In genomic region chr3:86919641-86920342, GRCm38 (mm10) we compare ENCODE assay signal across 8 mouse cellular contexts. TPM values are rescaled to one million over a fixed set of nuclear protein-coding genes. Genes with fewer than 3 reads are reported as not detected.
DNase-seq lines count a peak whose midpoint lies in the region; ATAC-seq and TF ChIP-seq lines count a peak whose summit lies in the region.

No protein-coding gene starts in this region.

- peak; percentile 31 for DNase-seq in gastrocnemius, adult 2 months
- no peak for DNase-seq in gastrocnemius, adult 18-20 months (ENCODE audit: low spot score)
- no peak for DNase-seq in CH12.LX (ENCODE audit: extremely low read depth)
- peak; percentile 34 to 45 for DNase-seq in cerebellum, postnatal 4 days (ENCODE audit: low spot score in 2 of 2)
- peak; percentile 36 to 37 for DNase-seq in layer of hippocampus, postnatal 25 days (ENCODE audit: extremely low spot score in 1 of 2, low spot score in 1 of 2)

- no peak for TF ChIP-seq POLR2A in CH12.LX (IDR thresholded peaks at IDR 0.05; ENCODE audit: low read depth, low read length)

- H3K4me3 ChIP-seq in gastrocnemius, adult 2 months = peak overlapping the region; percentile 92
- H3K4me3 ChIP-seq in CH12.LX (replicated peaks in 1 of 3; ENCODE audit: low read depth in 2 of 3, low read length in 2 of 3, poor library complexity in 1 of 3) = peak overlapping the region in 2 of 3 experiments; percentile 64 to 73
- H3K4me3 ChIP-seq in heart, embryonic 14.5 days (ENCODE audit: control insufficient read depth in 1 of 2, insufficient read depth in 1 of 2, low read depth in 1 of 2, low read length in 2 of 2) = peak overlapping the region; percentile 58 to 92
- peak overlapping the region; percentile 58 for H3K4me3 ChIP-seq in midbrain, embryonic 15.5 days
- peak overlapping the region; percentile 64 for H3K4me3 ChIP-seq in stomach, embryonic 16.5 days (replicated peaks; ENCODE audit: low read length)

- peak overlapping the region; percentile 17; the same call in 1 of the 2 replicates for H3K9ac ChIP-seq in CH12.LX (ENCODE audit: insufficient read depth, low read depth)
- peak overlapping the region; percentile 85 for H3K9ac ChIP-seq in heart, embryonic 14.5 days (ENCODE audit: low read length)
- peak overlapping the region; percentile 93 for H3K9ac ChIP-seq in midbrain, embryonic 15.5 days
- peak overlapping the region; percentile 77 for H3K9ac ChIP-seq in stomach, embryonic 16.5 days (ENCODE audit: low read length)

- no peaks in the 10 kb centered on the region for H3K9me3 ChIP-seq in CH12.LX (replicated peaks; ENCODE audit: low read length)
- no peaks in the 10 kb centered on the region for H3K9me3 ChIP-seq in heart, embryonic 14.5 days (ENCODE audit: control insufficient read depth, low read length)
- no peaks in the 10 kb centered on the region for H3K9me3 ChIP-seq in midbrain, embryonic 15.5 days
- no peaks in the 10 kb centered on the region for H3K9me3 ChIP-seq in stomach, embryonic 16.5 days (replicated peaks; ENCODE audit: control insufficient read depth, low read length)

- dilution Hi-C loops in CH12.LX (cut with MboI; ENCODE audit: extremely low pct_ligation_motif_present, extremely low pct_unique_long_range_greater_than_20kb, low sequenced_read_pairs) = no loop called here

- peaks cover 4% of the 10 kb centered on the region for H3K27me3 ChIP-seq in CH12.LX (replicated peaks)
- peaks cover 6% of the 10 kb centered on the region; the same call in 1 of the 2 replicates for H3K27me3 ChIP-seq in heart, embryonic 14.5 days (ENCODE audit: control insufficient read depth, insufficient read depth, low read length)
- H3K27me3 ChIP-seq in midbrain, embryonic 15.5 days (replicated peaks) = no peaks in the 10 kb centered on the region
- H3K27me3 ChIP-seq in stomach, embryonic 16.5 days (ENCODE audit: control insufficient read depth, insufficient read depth, low read length) = peaks cover 8% of the 10 kb centered on the region; the same call in 1 of the 2 replicates

- H3K79me2 ChIP-seq in CH12.LX (replicated peaks; ENCODE audit: control insufficient read depth, extremely low read depth, insufficient read depth, poor library complexity, severe bottlenecking) = no peaks in the 10 kb centered on the region

- intact Hi-C loops in gastrocnemius, adult 2 months (cut with DNase I) = no loop called here

- H3K4me2 ChIP-seq in CH12.LX (ENCODE audit: insufficient read depth, low read depth, poor library complexity, severe bottlenecking) = peak overlapping the region; percentile 75
- H3K4me2 ChIP-seq in heart, embryonic 14.5 days (ENCODE audit: low read length) = peak overlapping the region; percentile 99
- peak overlapping the region; percentile 68 for H3K4me2 ChIP-seq in midbrain, embryonic 15.5 days
- H3K4me2 ChIP-seq in stomach, embryonic 16.5 days (ENCODE audit: low read depth, low read length) = peak overlapping the region; percentile 81

- in situ Hi-C loops in CH12.LX (cut with MboI; ENCODE audit: low pct_ligation_motif_present, low pct_unique_long_range_greater_than_20kb, low sequenced_read_pairs) = no loop called here

- peak overlapping the region; percentile 86 for H3K27ac ChIP-seq in gastrocnemius, adult 2 months
- no peak overlapping the region for H3K27ac ChIP-seq in CH12.LX (ENCODE audit: insufficient read depth, low read depth)
- H3K27ac ChIP-seq in heart, embryonic 14.5 days (replicated peaks in 1 of 2; ENCODE audit: control insufficient read depth in 1 of 2, insufficient read depth in 1 of 2, low read depth in 2 of 2, low read length in 2 of 2) = no peak overlapping the region
- H3K27ac ChIP-seq in midbrain, embryonic 15.5 days = peak overlapping the region; percentile 95
- H3K27ac ChIP-seq in stomach, embryonic 16.5 days (ENCODE audit: low read length) = no peak overlapping the region

- WGBS in heart, embryonic 14.5 days = under 1% methylated on average over 61 of the region's 61 CpGs
- WGBS in midbrain, embryonic 15.5 days = under 1% methylated on average over 61 of the region's 61 CpGs
- WGBS in stomach, embryonic 16.5 days = under 1% methylated on average over 59 of the region's 61 CpGs

- TF ChIP-seq RAD21 in CH12.LX (IDR thresholded peaks at IDR 0.05; ENCODE audit: low read depth, low read length) = no peak

- ATAC-seq in heart, embryonic 14.5 days (ENCODE audit: insufficient number of reproducible peaks, insufficient read depth, low FRiP score, low read depth) = no peak
- ATAC-seq in midbrain, embryonic 15.5 days (replicated peaks) = peak; percentile 68
- peak; percentile 62 for ATAC-seq in stomach, embryonic 16.5 days (ENCODE audit: insufficient read depth, low FRiP score)

- no peak for TF ChIP-seq CTCF in gastrocnemius, adult 2 months (IDR thresholded peaks at IDR 0.05)
- no peak for TF ChIP-seq CTCF in CH12.LX (conservative IDR thresholded peaks at IDR 0.05 in 1 of 2, IDR thresholded peaks at IDR 0.05 in 1 of 2; ENCODE audit: low read depth in 2 of 2, low read length in 2 of 2)

- no peaks in the 10 kb centered on the region for H3K36me3 ChIP-seq in CH12.LX (replicated peaks in 1 of 2; ENCODE audit: control insufficient read depth in 1 of 2, insufficient read depth in 1 of 2, low read length in 1 of 2)
- H3K36me3 ChIP-seq in heart, embryonic 14.5 days (ENCODE audit: control insufficient read depth, insufficient read depth, low read length) = no peaks in the 10 kb centered on the region
- no peaks in the 10 kb centered on the region for H3K36me3 ChIP-seq in midbrain, embryonic 15.5 days (replicated peaks)
- H3K36me3 ChIP-seq in stomach, embryonic 16.5 days (ENCODE audit: control insufficient read depth, insufficient read depth, low read length) = no peaks in the 10 kb centered on the region

- H3K4me1 ChIP-seq in CH12.LX (ENCODE audit: control insufficient read depth in 1 of 2, insufficient read depth in 2 of 2) = peaks cover 4 to 28% of the 10 kb centered on the region in 2 experiments
- H3K4me1 ChIP-seq in heart, embryonic 14.5 days (ENCODE audit: control insufficient read depth in 2 of 2, insufficient read depth in 2 of 2, low read length in 2 of 2) = no peaks in the 10 kb centered on the region; a peak in 1 of 4 replicates
- peaks cover 50% of the 10 kb centered on the region for H3K4me1 ChIP-seq in midbrain, embryonic 15.5 days
- no peaks in the 10 kb centered on the region for H3K4me1 ChIP-seq in stomach, embryonic 16.5 days (ENCODE audit: control insufficient read depth, insufficient read depth, low read length)

- TF ChIP-seq EP300 in CH12.LX (IDR thresholded peaks at IDR 0.05; ENCODE audit: low read length) = no peak

TF ChIP-seq in CH12.LX, 34 proteins besides CTCF, POLR2A, EP300 and RAD21:
- TF ChIP-seq KAT2A (IDR thresholded peaks at IDR 0.05; ENCODE audit: insufficient replicate concordance, low read length) (no peak), USF2 (conservative IDR thresholded peaks at IDR 0.05; ENCODE audit: low read depth, low read length) (no peak), JUN (IDR thresholded peaks at IDR 0.05; ENCODE audit: insufficient read depth, low read depth, low read length) (no peak)

RNA-seq across cellular contexts. Expression of gene Dclk2, which starts 0.9 kb away (rescaled TPM):
- total RNA-seq in gastrocnemius, adult 2 months (2021) = 1 to 10 TPM in 1 of 2 experiments, under 1 TPM in 1; 0.64 to 1.4 TPM
- under 1 TPM; 0.21 to 0.66 TPM for total RNA-seq in gastrocnemius, adult 18-20 months (2021)
- total RNA-seq in CH12.LX (2012; rRNA removed) (0.71 and 0.93 TPM in 2 replicates), CH12.LX (2014; rRNA removed) (0.84 and 1.0 TPM in 2 replicates)
- 2.0 and 2.5 TPM in 2 replicates for polyA plus RNA-seq in CH12.LX (2012; ENCODE audit: insufficient read length, low read depth)
- 3.2 and 4.4 TPM in 2 replicates for polyA plus RNA-seq in heart, embryonic 14.5 days (2014; fragmentation: Nextera tagmentation; extraction: Ambion mirVana)
- total RNA-seq in layer of hippocampus, postnatal 25 days (2021) = 100 to 1,000 TPM; 108 to 112 TPM
- 95.5 and 98.0 TPM in 2 replicates for polyA plus RNA-seq in midbrain, embryonic 15.5 days (2015; fragmentation: Nextera tagmentation; extraction: Ambion mirVana)
- 4.6 and 4.9 TPM in 2 replicates for polyA plus RNA-seq in stomach, embryonic 16.5 days (2015; fragmentation: Nextera tagmentation; extraction: Ambion mirVana)

Comparison
In these comparisons a context has a peak if more than half of its experiments do, and no peak if none do; other contexts are left out.
1. DNase-seq: peak in gastrocnemius, adult 2 months (single experiment), cerebellum, postnatal 4 days (2 of 2) and layer of hippocampus, postnatal 25 days (2 of 2); none in gastrocnemius, adult 18-20 months (single experiment) and CH12.LX (single experiment).
2. H3K27ac ChIP-seq: peak in gastrocnemius, adult 2 months (single experiment) and midbrain, embryonic 15.5 days (single experiment); none in CH12.LX (single experiment), heart, embryonic 14.5 days (0 of 2) and stomach, embryonic 16.5 days (single experiment).
3. H3K9ac ChIP-seq: peak in every context shown above with its lines; median percentile 93 in midbrain, embryonic 15.5 days; 85 in heart, embryonic 14.5 days; 77 in stomach, embryonic 16.5 days; 17 in CH12.LX.
4. RNA of gene Dclk2, which starts 0.9 kb away (total RNA-seq): 108 to 112 TPM in layer of hippocampus, postnatal 25 days; 0.64 to 1.4 TPM in gastrocnemius, adult 2 months, 0.71 to 1.0 TPM in CH12.LX and 0.21 to 0.66 TPM in gastrocnemius, adult 18-20 months; every median in the first group is over 10 times any median in the second.
5. Peak in every context shown above with its lines, with median percentiles within 50 percentile points of each other: H3K4me3 ChIP-seq and H3K4me2 ChIP-seq.